Mouse (Mus musculus) embryonic fibroblast, embryonic 13.5 days (primary cell): Measurements from ENCODE around the gene Atp5j2.

Source experiments
- CTCF ChIP-seq: IDR thresholded peaks from 2 replicates; pipeline ENCODE4 v1.5.1; 2011; ENCODE audit warnings: mild to moderate bottlenecking, control low read depth, low read length, moderate library complexity, borderline replicate concordance; ENCODE audit not compliant: insufficient read depth
- POLR2A ChIP-seq: IDR thresholded peaks from 2 replicates; pipeline ENCODE4 v1.6.1; 2011; ENCODE audit warnings: low read depth, mild to moderate bottlenecking, control low read depth, low read length, moderate library complexity

- TF ChIP-seq CTCF (no peak), POLR2A (no peak)
Measured at GRCm38 (mm10) chr5:145161361-145161760, 30.5 kb downstream of the Atp5j2 start.
